Mouse (Mus musculus): Measurements from ENCODE around the gene Kctd14. TPM values are rescaled to one million over a fixed set of nuclear protein-coding genes. Genes with fewer than 3 reads are reported as not detected.
A peak's percentile ranks its signal among the peaks of the same experiment; 100 is the strongest.

The Kctd14 gene
- polyA plus RNA-seq, 1 experiment from 2014 or later = 0.72 TPM

GRCm38 (mm10) chr7:97434517-97434916 lies 16.6 kb upstream of the Kctd14 start:
- no peak for TF ChIP-seq CTCF (IDR thresholded peaks at IDR 0.05; ENCODE audit: low read depth)
- WGBS = 82% methylated on average over 10 of the region's 10 CpGs
- no peaks in the 10 kb centered on the region for H3K9me3 ChIP-seq (replicated peaks; ENCODE audit: low read length)
- H3K9ac ChIP-seq (ENCODE audit: low read depth, low read length) = no peak overlapping the region
- no peak overlapping the region for H3K4me2 ChIP-seq (ENCODE audit: low read length)
- ATAC-seq (replicated peaks; ENCODE audit: low FRiP score, low read depth) (no peak), DNase-seq (ENCODE audit: low spot score) (no peak)
- no peaks in the 10 kb centered on the region for H3K4me1 ChIP-seq (replicated peaks; ENCODE audit: insufficient read depth, low read length)
- no peaks in the 10 kb centered on the region for H3K27me3 ChIP-seq (ENCODE audit: insufficient read depth, low read length)
- H3K27ac ChIP-seq = no peak overlapping the region
- no peak overlapping the region for H3K4me3 ChIP-seq (replicated peaks; ENCODE audit: low read depth, low read length)
- no peaks in the 10 kb centered on the region for H3K36me3 ChIP-seq (ENCODE audit: insufficient read depth, low read length)

GRCm38 (mm10) chr7:97438986-97439385 lies 12.1 kb upstream of the Kctd14 start:
- no peaks in the 10 kb centered on the region for H3K36me3 ChIP-seq (ENCODE audit: insufficient read depth, low read length)
- H3K9me3 ChIP-seq (replicated peaks; ENCODE audit: low read length) = no peaks in the 10 kb centered on the region
- ATAC-seq (replicated peaks; ENCODE audit: low FRiP score, low read depth) (no peak), DNase-seq (ENCODE audit: low spot score) (no peak)
- H3K4me1 ChIP-seq (replicated peaks; ENCODE audit: insufficient read depth, low read length) = no peaks in the 10 kb centered on the region
- TF ChIP-seq CTCF (IDR thresholded peaks at IDR 0.05; ENCODE audit: low read depth) = no peak
- H3K4me3 ChIP-seq (replicated peaks; ENCODE audit: low read depth, low read length) = no peak overlapping the region
- H3K27ac ChIP-seq = no peak overlapping the region
- no peaks in the 10 kb centered on the region for H3K27me3 ChIP-seq (ENCODE audit: insufficient read depth, low read length)
- no peak overlapping the region for H3K4me2 ChIP-seq (ENCODE audit: low read length)
- H3K9ac ChIP-seq (ENCODE audit: low read depth, low read length) = no peak overlapping the region

GRCm38 (mm10) chr7:97446171-97446925 lies 4.8 kb upstream of the Kctd14 start:
- ATAC-seq (replicated peaks; ENCODE audit: low FRiP score, low read depth) = no peak
- Histone ChIP-seq H3K36me3 (ENCODE audit: insufficient read depth, low read length) (no peaks in the 10 kb centered on the region), H3K9me3 (replicated peaks; ENCODE audit: low read length) (no peaks in the 10 kb centered on the region), H3K27me3 (ENCODE audit: insufficient read depth, low read length) (no peaks in the 10 kb centered on the region), H3K27ac (peak overlapping the region; percentile 32; the same call in 1 of the 2 replicates), H3K9ac (ENCODE audit: low read depth, low read length) (no peak overlapping the region), H3K4me2 (ENCODE audit: low read length) (no peak overlapping the region), H3K4me1 (replicated peaks; ENCODE audit: insufficient read depth, low read length) (no peaks in the 10 kb centered on the region), H3K4me3 (replicated peaks; ENCODE audit: low read depth, low read length) (no peak overlapping the region)
- no peak for TF ChIP-seq CTCF (IDR thresholded peaks at IDR 0.05; ENCODE audit: low read depth)
- WGBS = 15% methylated on average over 6 of the region's 6 CpGs
- peak; percentile 43 for DNase-seq (ENCODE audit: low spot score)

GRCm38 (mm10) chr7:97447050-97447531 lies 4.0 kb upstream of the Kctd14 start:
- ATAC-seq (replicated peaks; ENCODE audit: low FRiP score, low read depth) (no peak), DNase-seq (ENCODE audit: low spot score) (peak; percentile 31)
- WGBS = 59% methylated on average over 6 of the region's 6 CpGs

GRCm38 (mm10) chr7:97452196-97452595 lies 1.1 kb downstream of the Kctd14 start:
- Histone ChIP-seq H3K4me2 (ENCODE audit: low read length) (no peak overlapping the region), H3K4me3 (replicated peaks; ENCODE audit: low read depth, low read length) (no peak overlapping the region), H3K9me3 (replicated peaks; ENCODE audit: low read length) (no peaks in the 10 kb centered on the region), H3K27ac (no peak overlapping the region), H3K36me3 (ENCODE audit: insufficient read depth, low read length) (no peaks in the 10 kb centered on the region), H3K9ac (ENCODE audit: low read depth, low read length) (no peak overlapping the region), H3K27me3 (ENCODE audit: insufficient read depth, low read length) (no peaks in the 10 kb centered on the region), H3K4me1 (replicated peaks; ENCODE audit: insufficient read depth, low read length) (no peaks in the 10 kb centered on the region; the same call in 1 of the 2 replicates)
- WGBS = 83% methylated on average over 6 of the region's 6 CpGs
- no peak for ATAC-seq (replicated peaks; ENCODE audit: low FRiP score, low read depth)
- TF ChIP-seq CTCF (IDR thresholded peaks at IDR 0.05; ENCODE audit: low read depth) = no peak
- DNase-seq (ENCODE audit: low spot score) = no peak

More at GRCm38 (mm10) chr7:97447050-97447531, 4.0 kb upstream of the Kctd14 start:
- no peak overlapping the region for H3K27ac ChIP-seq
- peak; percentile 31 for TF ChIP-seq CTCF (IDR thresholded peaks at IDR 0.05; ENCODE audit: low read depth)
- H3K4me3 ChIP-seq (replicated peaks; ENCODE audit: low read depth, low read length) = no peak overlapping the region
- H3K36me3 ChIP-seq (ENCODE audit: insufficient read depth, low read length) = no peaks in the 10 kb centered on the region
- H3K4me2 ChIP-seq (ENCODE audit: low read length) = no peak overlapping the region
- no peaks in the 10 kb centered on the region for H3K27me3 ChIP-seq (ENCODE audit: insufficient read depth, low read length)
- no peaks in the 10 kb centered on the region for H3K4me1 ChIP-seq (replicated peaks; ENCODE audit: insufficient read depth, low read length)
- no peaks in the 10 kb centered on the region for H3K9me3 ChIP-seq (replicated peaks; ENCODE audit: low read length)
- no peak overlapping the region for H3K9ac ChIP-seq (ENCODE audit: low read depth, low read length)

GRCm38 (mm10) chr7:97453141-97453921 lies 2.2 kb downstream of the Kctd14 start:
- no peak overlapping the region for H3K27ac ChIP-seq
- H3K27me3 ChIP-seq (ENCODE audit: insufficient read depth, low read length) = no peaks in the 10 kb centered on the region
- H3K9ac ChIP-seq (ENCODE audit: low read depth, low read length) = peak overlapping the region; percentile 2; the same call in 1 of the 2 replicates
- H3K4me3 ChIP-seq (replicated peaks; ENCODE audit: low read depth, low read length) = peak overlapping the region; percentile 27
- ATAC-seq (replicated peaks; ENCODE audit: low FRiP score, low read depth) (peak; percentile 73; the same call in 1 of the 2 replicates), DNase-seq (ENCODE audit: low spot score) (peak; percentile 40)
- H3K9me3 ChIP-seq (replicated peaks; ENCODE audit: low read length) = no peaks in the 10 kb centered on the region
- H3K4me2 ChIP-seq (ENCODE audit: low read length) = peak overlapping the region; percentile 84
- 1% methylated on average over 27 of the region's 27 CpGs for WGBS
- no peak for TF ChIP-seq CTCF (IDR thresholded peaks at IDR 0.05; ENCODE audit: low read depth)
- no peaks in the 10 kb centered on the region for H3K36me3 ChIP-seq (ENCODE audit: insufficient read depth, low read length)
- no peaks in the 10 kb centered on the region; the same call in 1 of the 2 replicates for H3K4me1 ChIP-seq (replicated peaks; ENCODE audit: insufficient read depth, low read length)

Data from kidney, postnatal 0 days (tissue).